Mouse (Mus musculus) spleen, postnatal 4 days (tissue): ENCODE results near the gene Gm10382.
A peak's percentile ranks its signal among the peaks of the same experiment; 100 is the strongest.
"Not testable (repeated sequence)": the region's sequence is repeated elsewhere in the genome, so short reads cannot be mapped to it uniquely, and the experiment has no call there.

Source experiments
- DNase-seq, 2 experiments: peaks; one replicate each; pipeline ENCODE4 v3.0.0; 2022; ENCODE audit warnings: low spot score in 2 of 2

Gm10382 gene

DNA sequence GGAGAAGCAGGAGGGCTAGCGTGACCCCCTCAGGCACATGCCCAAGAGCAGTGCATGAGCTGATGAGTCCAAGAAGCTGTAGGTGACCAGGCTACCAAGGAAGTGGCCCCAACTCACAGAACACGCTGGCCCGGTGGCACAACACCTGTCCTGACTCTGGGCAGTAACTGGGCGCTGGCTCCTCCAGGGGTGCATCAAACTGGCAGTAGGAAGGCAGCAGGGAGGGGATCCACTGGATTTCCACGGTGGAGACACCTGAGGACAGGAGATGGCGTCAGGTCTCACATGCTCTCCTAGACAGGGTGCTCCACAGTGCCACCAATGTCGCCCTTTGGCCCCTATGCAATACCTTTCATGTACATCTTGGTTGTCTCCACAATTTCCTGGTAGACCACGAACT is 27.1 kb downstream of the Gm10382 start:
- DNase-seq: no peak

DNA sequence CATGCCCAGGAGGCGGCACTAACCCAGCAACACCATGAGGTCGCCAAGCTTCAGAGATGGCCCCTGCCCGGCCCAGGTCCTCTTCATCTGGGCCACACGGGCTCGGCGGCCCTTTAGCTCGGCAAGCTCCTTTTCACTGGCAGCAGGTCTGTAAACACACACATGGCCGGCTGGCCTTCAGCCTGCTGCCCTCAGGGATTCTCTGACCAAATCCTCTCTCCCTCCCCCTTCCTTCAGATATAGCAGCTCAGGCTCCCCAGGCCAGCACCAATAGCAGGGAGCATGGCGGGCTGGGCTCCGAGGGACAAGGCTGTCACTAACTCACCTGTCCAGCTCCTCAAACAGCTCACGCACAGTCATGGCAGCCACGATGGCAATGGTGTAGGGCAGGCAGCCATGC is 29.5 kb downstream of the Gm10382 start:
- DNase-seq: no peak

DNA sequence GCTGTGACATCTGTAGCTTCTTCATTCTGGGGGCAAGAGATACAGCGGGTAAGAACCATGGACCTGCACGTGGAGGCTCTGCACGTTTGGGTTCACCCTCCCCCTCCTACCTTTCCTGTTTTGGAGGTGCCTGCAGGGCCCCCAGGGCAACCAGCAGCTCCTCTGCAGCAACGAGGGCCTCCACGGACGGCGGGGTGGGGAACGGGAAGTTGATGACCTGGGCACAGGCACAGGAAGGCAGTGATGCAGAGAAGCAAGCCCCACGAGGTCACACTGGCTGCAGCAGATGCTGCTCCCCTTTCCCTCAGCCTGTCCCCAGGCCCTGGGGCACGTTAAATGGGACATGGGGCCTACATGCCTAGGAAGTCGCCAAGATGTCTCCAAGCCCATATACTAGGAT is 30.0 kb downstream of the Gm10382 start:
- DNase-seq: peak in 1 of 2 experiments; percentile 42

DNA sequence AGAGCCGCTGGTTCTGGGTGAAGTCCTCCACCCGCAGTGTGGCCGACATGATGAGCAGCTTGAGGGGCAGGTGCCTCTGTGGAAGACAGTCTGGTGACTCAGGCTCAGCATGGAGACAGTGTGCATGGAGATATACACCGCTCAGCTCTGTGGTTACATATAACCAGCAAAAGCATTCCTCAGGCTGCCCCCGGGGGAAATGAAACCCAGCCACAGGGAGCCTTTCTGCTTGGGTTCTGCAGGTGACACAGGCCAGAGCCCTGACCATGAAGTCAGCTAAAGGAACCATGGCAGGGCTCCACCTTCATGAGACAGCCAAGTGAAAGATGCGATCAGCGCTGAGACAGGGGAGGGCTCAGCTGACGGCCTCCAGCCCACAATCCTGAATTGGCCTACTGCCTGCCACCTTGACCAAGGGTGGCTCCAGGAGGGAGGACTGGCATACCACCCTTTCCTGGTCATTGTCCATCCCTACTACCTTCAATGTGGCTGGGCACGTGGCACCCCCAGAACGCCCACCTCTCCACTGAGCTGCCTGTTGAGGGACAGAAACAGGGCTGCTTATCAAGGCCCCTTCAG is 36.7 kb downstream of the Gm10382 start:
- no peak for DNase-seq

DNA sequence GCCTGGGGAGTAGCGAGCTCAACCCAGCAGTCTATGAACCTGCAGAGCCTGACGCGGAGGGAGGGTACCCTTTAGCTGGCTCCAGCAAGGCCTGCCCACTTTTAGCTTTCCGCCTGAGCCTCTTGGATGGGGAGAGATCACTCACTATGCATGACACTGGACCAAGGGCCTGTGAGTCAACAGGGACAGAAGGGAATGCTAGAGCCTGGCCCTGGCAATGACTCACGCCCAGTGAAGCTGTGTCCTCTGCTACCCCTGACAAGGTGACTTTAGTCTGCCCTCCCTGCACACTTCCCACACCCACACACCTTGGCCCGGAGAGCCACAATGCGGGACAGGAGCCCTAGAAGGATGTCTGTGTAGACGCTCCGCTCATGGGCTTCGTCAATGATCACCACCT is 37.2 kb downstream of the Gm10382 start:
- no peak for DNase-seq

DNA sequence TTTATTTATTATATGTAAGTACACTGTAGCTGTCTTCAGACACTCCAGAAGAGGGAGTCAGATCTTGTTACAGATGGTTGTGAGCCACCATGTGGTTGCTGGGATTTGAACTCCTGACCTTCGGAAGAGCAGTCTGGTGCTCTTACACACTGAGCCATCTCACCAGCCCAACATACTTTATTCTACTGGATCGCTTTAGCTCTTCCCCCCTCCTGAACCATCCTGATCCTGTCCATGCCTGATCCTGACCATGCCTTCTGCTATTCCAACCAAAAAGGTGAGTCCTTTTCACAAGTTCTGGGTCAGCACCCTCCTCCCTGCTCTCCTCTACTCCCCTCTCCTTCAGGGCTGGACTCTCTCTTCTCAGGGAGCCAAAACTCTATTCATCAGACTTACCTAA is 43.2 kb downstream of the Gm10382 start:
- not testable (repeated sequence) for DNase-seq

DNA sequence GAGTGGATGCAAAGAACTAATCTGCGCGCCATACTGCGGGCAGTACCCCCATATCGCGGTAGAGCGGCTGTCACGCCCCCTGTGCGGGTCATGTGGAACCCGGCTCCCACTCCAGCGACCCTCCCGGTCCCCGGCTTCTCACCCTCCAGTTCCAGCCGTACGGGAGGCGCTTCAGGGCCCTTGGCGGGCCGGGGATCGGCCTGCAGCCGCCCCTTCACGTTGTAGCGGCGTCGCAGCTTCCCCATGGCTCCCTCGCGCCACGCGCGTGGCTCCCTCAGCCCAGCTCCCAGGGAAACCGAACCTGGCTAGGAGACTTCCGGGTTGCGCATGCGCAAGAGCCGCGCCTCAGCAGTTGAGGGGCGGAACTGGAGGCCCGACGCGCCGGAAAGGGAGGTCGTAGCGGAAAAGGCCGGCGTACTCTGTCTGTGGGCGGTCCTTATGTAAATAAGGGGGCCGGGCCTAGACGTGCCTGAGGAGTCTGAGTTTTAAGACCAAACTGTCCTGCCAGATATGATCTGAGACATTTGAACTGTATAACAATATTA is 44.7 kb downstream of the Gm10382 start, which contains the start of gene Dhx37:
TSS of gene Dhx37 (minus strand) at position 329 of the 545 bp plus-strand sequence.
- DNase-seq: peak; percentile 93 to 97

DNA sequence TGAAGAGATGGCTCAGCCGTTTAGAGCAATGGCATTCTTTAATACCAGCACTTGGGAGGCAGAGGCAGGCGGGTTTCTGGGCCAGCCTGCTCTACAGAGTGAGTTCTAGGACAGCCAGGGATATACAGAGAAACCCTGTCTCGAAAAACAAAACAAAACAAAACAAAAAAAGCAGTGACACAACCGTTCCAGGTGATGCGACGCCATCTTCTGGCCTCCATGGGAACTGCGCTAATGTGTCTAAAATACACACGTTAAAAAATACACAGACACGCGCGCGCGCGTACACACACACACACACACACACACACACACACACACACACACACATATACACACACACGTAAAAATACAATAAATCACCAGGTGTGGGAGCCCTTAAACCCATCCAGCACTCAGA is 45.2 kb downstream of the Gm10382 start:
- DNase-seq: not testable (repeated sequence)
